Mouse (Mus musculus): ENCODE results near the gene Id1. TPM values are rescaled to one million over a fixed set of nuclear protein-coding genes. Genes with fewer than 3 reads are reported as not detected.

The Id1 gene
- polyA plus RNA-seq, 1 experiment from 2014 or later, result 70.7 TPM

DNA sequence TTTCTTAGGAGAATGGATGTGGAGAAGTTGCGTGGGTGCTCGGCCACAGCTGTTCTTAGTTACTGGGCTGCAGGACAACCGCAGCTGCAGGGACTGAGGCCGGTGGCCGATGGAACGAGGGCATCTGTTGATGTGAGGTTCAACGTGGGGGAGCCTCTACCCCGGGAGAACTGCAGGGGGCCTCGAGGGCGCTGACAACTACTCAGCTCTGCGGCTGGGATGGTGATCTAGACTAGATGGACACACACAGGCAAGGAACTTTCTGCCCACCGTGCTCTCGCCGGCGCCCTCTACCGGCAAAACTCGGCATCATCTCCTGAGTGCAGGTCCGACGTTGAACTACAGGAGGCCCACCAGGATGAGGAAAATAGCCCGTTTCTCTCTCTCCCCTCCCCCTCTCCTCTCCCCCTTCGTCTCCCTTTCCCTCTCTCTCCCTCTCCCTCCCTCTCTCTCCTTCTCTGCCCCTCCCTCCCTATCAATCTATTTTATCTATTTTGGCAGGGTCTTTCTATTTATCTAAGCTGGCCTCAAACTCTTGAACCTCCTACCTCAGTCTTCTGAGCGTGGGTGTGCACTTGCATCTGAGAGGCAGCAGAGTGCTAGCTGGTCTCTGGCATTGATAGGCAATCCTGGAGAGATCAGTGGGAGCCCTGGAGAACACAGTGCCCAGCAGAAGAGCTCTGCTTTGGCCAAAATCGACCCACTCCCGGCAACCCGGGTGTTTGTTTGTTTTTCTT is 30.5 kb downstream of the Id1 start:
- Histone ChIP-seq H3K36me3 (ENCODE audit: control insufficient read depth, insufficient read depth, low read length) (no peaks in the 10 kb centered on the region), H3K9ac (ENCODE audit: low read length) (no peak overlapping the region), H3K9me3 (ENCODE audit: control insufficient read depth, low read length) (no peaks in the 10 kb centered on the region), H3K27me3 (ENCODE audit: control insufficient read depth, insufficient read depth, low read length) (no peaks in the 10 kb centered on the region), H3K4me2 (no peak overlapping the region), H3K27ac (ENCODE audit: low read depth, low read length) (no peak overlapping the region), H3K4me3 (ENCODE audit: low read depth, low read length) (no peak overlapping the region), H3K4me1 (ENCODE audit: control insufficient read depth, insufficient read depth, low read length) (peaks cover 10% of the 10 kb centered on the region)
- DNase-seq (ENCODE audit: low spot score, missing footprints), result peak; percentile 99
- peak; percentile 55; the same call in 1 of the 2 replicates for ATAC-seq (ENCODE audit: low FRiP score)
- 23% methylated on average over 25 of the region's 25 CpGs for WGBS

DNA sequence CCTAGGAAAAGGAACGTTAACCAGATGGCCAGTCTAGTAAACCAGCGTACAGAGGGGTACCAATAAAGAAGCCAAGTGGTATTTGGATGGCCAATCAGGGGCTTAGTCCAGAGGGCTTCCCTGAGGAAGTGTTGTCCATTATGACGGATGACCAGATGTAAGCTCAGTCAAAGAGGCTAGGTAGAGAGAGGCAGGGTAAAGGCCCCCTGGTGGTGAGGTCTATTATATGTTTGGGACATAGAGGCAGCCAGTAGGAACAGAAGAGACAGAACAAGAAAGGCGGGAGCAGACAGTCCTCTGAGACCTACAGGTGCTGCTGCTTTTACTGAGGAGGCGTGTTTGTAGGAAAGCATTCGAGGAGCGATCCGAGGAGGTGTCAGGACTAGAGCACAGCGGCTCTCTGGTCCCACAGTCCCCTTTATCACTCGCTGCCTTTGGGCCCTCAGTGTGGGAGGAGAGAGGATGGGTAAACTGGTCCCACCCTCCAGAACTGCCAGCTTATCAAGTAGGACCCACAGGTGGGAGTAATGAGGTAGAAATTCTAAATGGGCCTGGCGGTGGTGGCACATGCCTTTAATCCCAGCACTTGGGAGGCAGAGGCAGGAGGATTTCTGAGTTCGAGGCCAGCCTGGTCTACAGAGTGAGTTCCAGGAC is 31.7 kb downstream of the Id1 start:
- no peak overlapping the region for H3K27ac ChIP-seq (ENCODE audit: low read depth, low read length)
- H3K27me3 ChIP-seq (ENCODE audit: control insufficient read depth, insufficient read depth, low read length), result no peaks in the 10 kb centered on the region
- no peak overlapping the region for H3K9ac ChIP-seq (ENCODE audit: low read length)
- ATAC-seq (ENCODE audit: low FRiP score) (peak; percentile 33; the same call in 1 of the 2 replicates), DNase-seq (ENCODE audit: low spot score, missing footprints) (no peak)
- H3K4me2 ChIP-seq, result no peak overlapping the region
- no peaks in the 10 kb centered on the region for H3K36me3 ChIP-seq (ENCODE audit: control insufficient read depth, insufficient read depth, low read length)
- H3K9me3 ChIP-seq (ENCODE audit: control insufficient read depth, low read length), result no peaks in the 10 kb centered on the region
- 68% methylated on average over 12 of the region's 12 CpGs for WGBS
- H3K4me1 ChIP-seq (ENCODE audit: control insufficient read depth, insufficient read depth, low read length), result peaks cover 10% of the 10 kb centered on the region
- H3K4me3 ChIP-seq (ENCODE audit: low read depth, low read length), result no peak overlapping the region

DNA sequence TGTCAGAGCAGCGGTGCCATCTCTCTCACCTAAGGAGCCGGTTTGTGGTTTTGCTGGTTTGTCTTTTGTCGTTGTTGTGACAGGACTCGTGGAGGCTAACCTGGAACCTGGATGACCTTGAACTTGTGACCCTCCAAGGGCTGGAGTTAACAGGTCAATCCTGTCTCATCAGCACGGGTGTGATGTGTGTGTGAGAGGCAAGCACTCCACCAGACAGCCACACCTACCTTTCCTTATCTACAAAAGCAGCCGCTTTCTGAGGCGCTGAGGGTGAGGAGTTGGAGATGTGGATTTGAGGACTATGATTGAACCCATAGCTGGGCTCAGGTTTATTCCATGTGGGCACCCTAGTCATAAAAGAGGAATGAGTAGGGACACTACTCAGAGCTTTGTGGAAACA is 33.6 kb downstream of the Id1 start:
- DNase-seq (ENCODE audit: low spot score, missing footprints) (no peak), ATAC-seq (ENCODE audit: low FRiP score) (no peak)
- H3K9me3 ChIP-seq (ENCODE audit: control insufficient read depth, low read length), result no peaks in the 10 kb centered on the region
- H3K4me2 ChIP-seq, result no peak overlapping the region
- H3K27ac ChIP-seq (ENCODE audit: low read depth, low read length), result no peak overlapping the region
- H3K4me1 ChIP-seq (ENCODE audit: control insufficient read depth, insufficient read depth, low read length), result peaks cover 6% of the 10 kb centered on the region
- no peak overlapping the region for H3K4me3 ChIP-seq (ENCODE audit: low read depth, low read length)
- H3K27me3 ChIP-seq (ENCODE audit: control insufficient read depth, insufficient read depth, low read length), result no peaks in the 10 kb centered on the region
- WGBS, result 87% methylated on average over 7 of the region's 7 CpGs
- H3K9ac ChIP-seq (ENCODE audit: low read length), result no peak overlapping the region
- H3K36me3 ChIP-seq (ENCODE audit: control insufficient read depth, insufficient read depth, low read length), result no peaks in the 10 kb centered on the region

DNA sequence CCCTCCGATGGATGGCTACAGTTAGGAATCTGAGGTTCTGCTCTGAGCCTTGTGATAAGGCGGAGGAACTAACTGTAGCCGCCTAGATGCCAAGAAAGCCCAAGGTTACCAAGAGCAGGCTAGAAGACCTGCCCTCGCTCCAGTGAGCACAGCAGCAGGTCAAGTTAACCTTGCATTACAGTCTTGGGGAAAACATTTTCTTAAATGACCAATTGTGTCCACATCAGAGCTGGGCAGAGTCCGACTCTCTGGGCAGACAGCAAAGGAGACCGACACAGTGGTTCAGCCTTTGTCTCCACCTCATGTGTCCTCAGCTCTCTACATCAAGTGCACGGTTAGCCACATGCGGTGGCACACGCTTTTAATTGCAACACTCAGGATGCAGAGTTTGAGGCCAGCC is 35.5 kb downstream of the Id1 start:
- Histone ChIP-seq H3K4me1 (ENCODE audit: control insufficient read depth, insufficient read depth, low read length) (no peaks in the 10 kb centered on the region), H3K9ac (ENCODE audit: low read length) (no peak overlapping the region), H3K27me3 (ENCODE audit: control insufficient read depth, insufficient read depth, low read length) (no peaks in the 10 kb centered on the region), H3K9me3 (ENCODE audit: control insufficient read depth, low read length) (no peaks in the 10 kb centered on the region), H3K27ac (ENCODE audit: low read depth, low read length) (no peak overlapping the region), H3K4me3 (ENCODE audit: low read depth, low read length) (no peak overlapping the region), H3K4me2 (no peak overlapping the region), H3K36me3 (ENCODE audit: control insufficient read depth, insufficient read depth, low read length) (no peaks in the 10 kb centered on the region)
- 89% methylated on average over 9 of the region's 9 CpGs for WGBS
- ATAC-seq (ENCODE audit: low FRiP score) (no peak), DNase-seq (ENCODE audit: low spot score, missing footprints) (no peak)

DNA sequence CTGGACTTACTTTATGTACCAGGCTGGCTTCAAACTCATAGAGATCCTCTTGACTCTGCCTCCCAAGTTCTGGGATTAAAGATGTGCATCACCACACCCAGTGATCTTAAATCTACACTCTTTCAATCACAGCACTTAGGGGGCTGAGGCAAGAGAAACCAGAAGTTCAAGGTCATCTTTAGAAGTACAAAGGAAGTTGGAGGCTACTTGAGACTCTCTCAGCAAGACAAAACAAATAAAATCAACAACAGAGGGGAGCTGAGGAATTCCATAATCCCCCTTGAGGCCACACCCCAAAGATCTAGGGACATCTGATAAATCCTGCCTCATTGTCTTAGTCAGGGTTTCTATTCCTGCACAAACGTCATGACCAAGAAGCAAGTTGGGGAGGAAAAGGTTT is 36.2 kb downstream of the Id1 start:
- Histone ChIP-seq H3K36me3 (ENCODE audit: control insufficient read depth, insufficient read depth, low read length) (no peaks in the 10 kb centered on the region), H3K27me3 (ENCODE audit: control insufficient read depth, insufficient read depth, low read length) (no peaks in the 10 kb centered on the region), H3K4me1 (ENCODE audit: control insufficient read depth, insufficient read depth, low read length) (no peaks in the 10 kb centered on the region), H3K27ac (ENCODE audit: low read depth, low read length) (no peak overlapping the region), H3K9me3 (ENCODE audit: control insufficient read depth, low read length) (no peaks in the 10 kb centered on the region), H3K9ac (ENCODE audit: low read length) (no peak overlapping the region), H3K4me3 (ENCODE audit: low read depth, low read length) (no peak overlapping the region), H3K4me2 (no peak overlapping the region)
- DNase-seq (ENCODE audit: low spot score, missing footprints), result no peak
- 39% methylated on average over 1 of the region's 1 CpGs for WGBS
- no peak for ATAC-seq (ENCODE audit: low FRiP score)

DNA sequence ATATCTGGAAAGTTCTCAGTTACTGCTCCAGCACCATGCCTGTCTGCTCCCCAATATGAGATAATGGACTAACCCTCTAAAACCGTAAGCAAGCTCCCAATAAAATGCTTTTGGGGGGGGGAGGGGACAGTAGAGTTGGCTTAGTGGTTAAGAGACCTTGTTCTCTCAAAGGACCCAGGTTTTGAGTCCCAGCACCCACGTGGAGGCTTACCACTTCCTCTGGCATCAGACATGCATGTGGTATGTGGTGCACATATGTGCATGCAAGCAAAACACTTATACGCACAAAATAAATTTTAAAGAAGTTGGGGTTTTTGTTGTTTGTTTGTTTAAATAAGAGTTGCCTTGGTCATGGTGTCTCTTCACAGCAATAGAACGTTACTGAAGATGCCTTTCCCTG is 39.3 kb downstream of the Id1 start:
- no peaks in the 10 kb centered on the region for H3K9me3 ChIP-seq (ENCODE audit: control insufficient read depth, low read length)
- H3K36me3 ChIP-seq (ENCODE audit: control insufficient read depth, insufficient read depth, low read length), result peaks cover 2% of the 10 kb centered on the region; the same call in 1 of the 2 replicates
- no peak overlapping the region for H3K4me3 ChIP-seq (ENCODE audit: low read depth, low read length)
- no peaks in the 10 kb centered on the region for H3K27me3 ChIP-seq (ENCODE audit: control insufficient read depth, insufficient read depth, low read length)
- H3K27ac ChIP-seq (ENCODE audit: low read depth, low read length), result no peak overlapping the region
- no peaks in the 10 kb centered on the region for H3K4me1 ChIP-seq (ENCODE audit: control insufficient read depth, insufficient read depth, low read length)
- H3K4me2 ChIP-seq, result no peak overlapping the region
- ATAC-seq (ENCODE audit: low FRiP score) (no peak), DNase-seq (ENCODE audit: low spot score, missing footprints) (peak; percentile 69)
- 88% methylated on average over 4 of the region's 4 CpGs for WGBS
- H3K9ac ChIP-seq (ENCODE audit: low read length), result no peak overlapping the region

DNA sequence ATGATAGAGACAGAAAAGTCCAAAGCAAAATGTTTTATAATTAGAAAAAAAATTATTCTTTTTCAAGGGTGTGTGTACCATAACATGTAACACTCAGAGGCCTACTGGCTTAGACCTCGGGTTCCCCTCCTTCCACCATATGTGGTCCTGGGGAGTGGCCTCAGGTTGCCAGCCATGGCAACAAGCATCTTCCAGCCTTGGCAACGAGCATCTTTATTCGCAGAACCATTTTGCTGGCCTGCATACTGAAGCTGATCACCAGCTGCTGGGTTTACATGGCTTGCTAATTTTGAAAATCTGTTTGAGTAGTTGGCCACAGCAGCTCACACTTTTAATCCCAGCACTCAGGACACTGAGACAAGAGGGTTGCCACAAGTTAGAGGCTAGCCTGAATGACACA is 40.0 kb downstream of the Id1 start:
- no peak overlapping the region for H3K4me3 ChIP-seq (ENCODE audit: low read depth, low read length)
- WGBS, result 88% methylated on average over 3 of the region's 3 CpGs

DNA sequence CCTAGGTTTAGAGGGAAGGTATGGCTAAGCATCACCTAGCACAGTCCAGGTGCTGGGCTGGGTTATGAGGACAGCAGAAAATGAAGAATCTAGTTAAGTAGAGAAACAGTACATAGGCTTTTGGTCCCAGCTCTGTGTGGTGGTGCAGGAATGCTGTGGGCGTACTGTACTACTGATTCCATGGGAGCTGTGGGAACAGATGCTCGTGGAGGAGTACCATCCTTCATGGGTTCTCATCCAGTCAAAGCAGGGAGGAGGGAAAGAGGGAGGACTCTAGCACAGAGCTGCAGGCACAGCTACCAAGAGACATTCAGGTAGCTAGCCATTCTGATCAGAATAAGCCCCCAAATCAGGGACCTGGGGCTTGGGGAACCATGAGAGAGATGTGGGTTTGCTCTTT is 40.4 kb downstream of the Id1 start:
- H3K4me2 ChIP-seq, result no peak overlapping the region
- no peaks in the 10 kb centered on the region for H3K9me3 ChIP-seq (ENCODE audit: control insufficient read depth, low read length)
- no peaks in the 10 kb centered on the region for H3K27me3 ChIP-seq (ENCODE audit: control insufficient read depth, insufficient read depth, low read length)
- no peak overlapping the region for H3K4me3 ChIP-seq (ENCODE audit: low read depth, low read length)
- DNase-seq (ENCODE audit: low spot score, missing footprints) (peak; percentile 69), ATAC-seq (ENCODE audit: low FRiP score) (no peak)
- 87% methylated on average over 2 of the region's 2 CpGs for WGBS
- H3K9ac ChIP-seq (ENCODE audit: low read length), result no peak overlapping the region
- H3K4me1 ChIP-seq (ENCODE audit: control insufficient read depth, insufficient read depth, low read length), result no peaks in the 10 kb centered on the region
- H3K36me3 ChIP-seq (ENCODE audit: control insufficient read depth, insufficient read depth, low read length), result peaks cover 2% of the 10 kb centered on the region; the same call in 1 of the 2 replicates
- H3K27ac ChIP-seq (ENCODE audit: low read depth, low read length), result no peak overlapping the region

More for the DNA sequence above, 40.0 kb downstream of the Id1 start:
- no peak overlapping the region for H3K27ac ChIP-seq (ENCODE audit: low read depth, low read length)
- H3K27me3 ChIP-seq (ENCODE audit: control insufficient read depth, insufficient read depth, low read length), result no peaks in the 10 kb centered on the region
- ATAC-seq (ENCODE audit: low FRiP score), result no peak
- H3K9me3 ChIP-seq (ENCODE audit: control insufficient read depth, low read length), result no peaks in the 10 kb centered on the region
- H3K4me2 ChIP-seq, result no peak overlapping the region
- peaks cover 2% of the 10 kb centered on the region; the same call in 1 of the 2 replicates for H3K36me3 ChIP-seq (ENCODE audit: control insufficient read depth, insufficient read depth, low read length)
- peak; percentile 4 for DNase-seq (ENCODE audit: low spot score, missing footprints)
- H3K4me1 ChIP-seq (ENCODE audit: control insufficient read depth, insufficient read depth, low read length), result no peaks in the 10 kb centered on the region
- no peak overlapping the region for H3K9ac ChIP-seq (ENCODE audit: low read length)

DNA sequence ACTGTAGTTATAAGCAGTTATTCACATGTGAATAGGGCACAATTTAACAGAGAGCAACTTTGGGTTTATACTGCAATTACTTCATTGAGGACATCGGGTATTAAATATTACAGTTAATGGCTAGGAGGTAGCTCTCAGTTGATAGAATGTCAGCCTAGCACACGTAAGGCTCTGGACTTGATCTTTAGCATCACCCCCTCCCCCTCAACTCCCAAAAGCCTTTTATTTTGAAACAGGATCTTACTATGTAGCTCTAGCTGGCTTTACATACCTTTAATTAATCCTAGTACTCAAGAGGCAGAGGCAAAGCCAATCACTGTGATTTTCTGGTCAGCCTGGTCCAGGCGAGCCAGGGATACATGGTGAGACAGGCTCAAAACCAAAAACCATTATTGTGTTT is 41.0 kb downstream of the Id1 start:
- H3K36me3 ChIP-seq (ENCODE audit: control insufficient read depth, insufficient read depth, low read length), result peaks cover 6% of the 10 kb centered on the region; the same call in 1 of the 2 replicates
- 88% methylated on average over 3 of the region's 3 CpGs for WGBS
- DNase-seq (ENCODE audit: low spot score, missing footprints) (peak; percentile 65), ATAC-seq (ENCODE audit: low FRiP score) (no peak)
- no peak overlapping the region for H3K27ac ChIP-seq (ENCODE audit: low read depth, low read length)
- H3K27me3 ChIP-seq (ENCODE audit: control insufficient read depth, insufficient read depth, low read length), result no peaks in the 10 kb centered on the region
- no peak overlapping the region for H3K4me2 ChIP-seq
- H3K4me3 ChIP-seq (ENCODE audit: low read depth, low read length), result no peak overlapping the region
- no peaks in the 10 kb centered on the region for H3K9me3 ChIP-seq (ENCODE audit: control insufficient read depth, low read length)
- H3K9ac ChIP-seq (ENCODE audit: low read length), result no peak overlapping the region
- H3K4me1 ChIP-seq (ENCODE audit: control insufficient read depth, insufficient read depth, low read length), result no peaks in the 10 kb centered on the region

All from midbrain, embryonic 11.5 days (tissue).